Mouse (Mus musculus): ENCODE measurements around the gene Gramd1c. TPM values are rescaled to one million over a fixed set of nuclear protein-coding genes. Genes with fewer than 3 reads are reported as not detected.
A peak's percentile ranks its signal among the peaks of the same experiment; 100 is the strongest.

Gramd1c gene
- polyA plus RNA-seq, 1 experiment, result 1.5 TPM

DNA sequence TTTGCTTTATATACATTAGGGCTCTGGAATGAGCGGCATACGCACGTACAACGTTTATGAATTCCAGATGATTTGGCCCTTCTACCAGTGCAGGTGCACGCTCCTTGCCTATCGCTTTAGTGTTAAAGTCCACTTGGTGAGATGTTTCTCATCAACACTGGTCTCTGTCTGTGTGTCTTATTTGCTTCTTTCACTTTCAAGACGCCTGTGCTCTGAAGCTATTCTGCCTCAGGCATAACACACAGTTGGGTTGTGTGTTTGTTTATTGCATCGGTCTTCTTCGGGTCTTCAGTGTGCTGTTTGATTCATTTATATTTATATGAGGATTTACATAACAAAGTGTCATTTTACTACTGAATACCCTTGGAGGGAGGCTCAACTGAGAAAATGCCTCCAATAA is 36.3 kb downstream of the Gramd1c start:
- Histone ChIP-seq H3K36me3 (replicated peaks; ENCODE audit: low read length) (peaks cover 6% of the 10 kb centered on the region), H3K27me3 (replicated peaks) (no peaks in the 10 kb centered on the region)
- TF ChIP-seq GATA1 (IDR thresholded peaks at IDR 0.05; ENCODE audit: borderline replicate concordance, low read length) (no peak), FLI1 (IDR thresholded peaks at IDR 0.05; ENCODE audit: low read length) (no peak)

DNA sequence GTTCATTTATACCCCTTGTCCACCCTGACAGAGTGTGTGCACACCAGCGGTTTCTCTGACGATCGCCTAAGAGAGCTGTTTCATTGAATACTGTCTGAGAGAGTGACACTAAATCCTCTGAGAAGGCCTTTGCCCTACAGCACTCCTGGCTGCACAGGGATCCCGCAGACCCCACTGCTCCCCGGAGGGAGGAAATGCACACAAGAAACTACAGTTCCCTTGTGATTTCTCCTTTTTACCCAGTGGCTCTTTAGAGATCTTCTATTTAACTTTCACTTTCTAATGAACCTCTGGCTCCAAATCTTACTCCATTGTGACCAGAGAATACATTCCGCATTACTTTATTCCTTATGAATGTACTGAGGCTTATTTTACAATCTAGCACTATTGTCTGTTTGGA is 36.9 kb downstream of the Gramd1c start:
- H3K27me3 ChIP-seq (replicated peaks), result no peaks in the 10 kb centered on the region
- peaks cover 50% of the 10 kb centered on the region for H3K4me1 ChIP-seq
- no peaks in the 10 kb centered on the region for H3K9me3 ChIP-seq
- H3K36me3 ChIP-seq (replicated peaks; ENCODE audit: low read length), result peaks cover 6% of the 10 kb centered on the region
- H3K4me3 ChIP-seq (replicated peaks), result peak overlapping the region; percentile 79
- no peak for TF ChIP-seq FLI1 (IDR thresholded peaks at IDR 0.05; ENCODE audit: low read length)
- TF ChIP-seq GATA1 (IDR thresholded peaks at IDR 0.05; ENCODE audit: borderline replicate concordance, low read length), result no peak

More for the DNA sequence above, 36.3 kb downstream of the Gramd1c start:
- peak overlapping the region; percentile 73 for H3K4me3 ChIP-seq (replicated peaks)
- no peaks in the 10 kb centered on the region for H3K9me3 ChIP-seq
- H3K4me1 ChIP-seq, result peaks cover 52% of the 10 kb centered on the region

DNA sequence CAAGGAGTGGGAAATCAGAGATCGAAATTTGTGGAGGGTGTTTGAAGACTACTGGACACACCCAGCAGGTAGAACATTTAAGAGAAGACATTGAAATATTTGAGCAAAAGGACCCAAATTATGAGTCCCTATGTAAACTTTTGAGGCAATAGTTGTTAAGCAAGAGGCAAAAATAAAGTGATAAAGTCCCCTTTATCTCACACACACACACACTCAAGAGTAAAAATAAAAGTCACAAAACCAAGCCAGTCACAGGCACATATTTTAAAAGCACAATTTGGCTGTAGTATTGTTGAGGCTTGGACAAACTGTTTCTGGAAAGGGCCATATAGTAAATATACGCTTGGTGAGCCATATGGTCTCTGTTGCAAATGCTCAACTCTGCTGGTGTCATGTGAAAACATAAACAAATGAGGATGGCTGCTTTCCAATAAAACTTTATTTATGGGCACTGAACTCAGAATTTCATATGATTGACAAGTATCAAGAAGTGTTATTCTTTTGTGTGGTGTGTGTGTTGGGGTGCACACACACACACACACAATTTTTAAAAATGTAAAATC is 44.1 kb downstream of the Gramd1c start:
- H3K27me3 ChIP-seq (replicated peaks), result no peaks in the 10 kb centered on the region
- H3K4me1 ChIP-seq, result peaks cover 63% of the 10 kb centered on the region
- H3K36me3 ChIP-seq (replicated peaks; ENCODE audit: low read length), result peaks cover 3% of the 10 kb centered on the region
- TF ChIP-seq GATA1 (IDR thresholded peaks at IDR 0.05; ENCODE audit: borderline replicate concordance, low read length) (no peak), FLI1 (IDR thresholded peaks at IDR 0.05; ENCODE audit: low read length) (no peak)
- peak overlapping the region; percentile 85 for H3K4me3 ChIP-seq (replicated peaks)
- H3K9me3 ChIP-seq, result no peaks in the 10 kb centered on the region

DNA sequence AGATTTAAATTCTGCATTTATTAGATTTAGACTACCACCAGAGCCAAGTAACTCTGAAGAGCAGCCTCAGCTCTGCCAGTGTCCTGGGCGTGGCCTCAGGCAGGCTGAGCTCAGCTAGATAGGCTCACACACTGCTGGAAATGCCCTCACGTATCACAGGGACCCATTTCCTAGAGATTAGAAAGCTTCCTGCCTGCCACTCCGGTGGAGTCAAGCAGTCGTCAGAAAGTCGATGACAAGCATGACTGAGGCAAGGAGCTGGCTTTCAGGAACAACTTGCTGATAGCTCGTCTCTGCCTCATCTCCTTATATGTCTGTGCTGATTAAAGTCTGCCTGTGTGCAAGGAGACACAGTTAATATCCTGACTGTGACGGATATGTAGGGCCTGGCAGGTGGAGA is 44.8 kb downstream of the Gramd1c start:
- Histone ChIP-seq H3K4me3 (replicated peaks) (peak overlapping the region; percentile 85), H3K4me1 (peaks cover 63% of the 10 kb centered on the region), H3K9me3 (no peaks in the 10 kb centered on the region)

DNA sequence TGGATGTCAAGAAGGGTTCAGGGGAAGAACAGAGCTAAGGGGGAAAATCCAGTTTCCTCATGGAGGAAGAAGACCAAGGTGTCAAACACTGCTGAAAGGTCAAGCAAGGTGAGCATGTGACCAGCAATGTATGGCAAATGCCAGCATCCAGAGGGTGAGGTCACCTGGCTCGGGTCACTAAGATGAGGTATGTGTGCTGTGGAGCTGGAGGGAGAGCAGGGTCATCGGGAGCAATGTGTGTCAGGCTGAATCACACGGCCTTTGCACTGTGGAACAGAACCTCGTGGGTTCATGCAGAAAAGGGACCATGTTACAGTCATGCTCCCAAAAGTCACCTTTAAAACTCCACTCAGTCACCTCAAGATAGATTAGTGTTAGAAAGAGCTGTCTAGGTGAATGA is 45.4 kb downstream of the Gramd1c start:
- peaks cover 69% of the 10 kb centered on the region for H3K4me1 ChIP-seq
- TF ChIP-seq GATA1 (IDR thresholded peaks at IDR 0.05; ENCODE audit: borderline replicate concordance, low read length) (no peak), FLI1 (IDR thresholded peaks at IDR 0.05; ENCODE audit: low read length) (no peak)
- H3K4me3 ChIP-seq (replicated peaks), result peak overlapping the region; percentile 87
- H3K9me3 ChIP-seq, result no peaks in the 10 kb centered on the region
- no peaks in the 10 kb centered on the region for H3K27me3 ChIP-seq (replicated peaks)
- H3K36me3 ChIP-seq (replicated peaks; ENCODE audit: low read length), result peaks cover 8% of the 10 kb centered on the region

More for the DNA sequence above, 44.8 kb downstream of the Gramd1c start:
- Histone ChIP-seq H3K36me3 (replicated peaks; ENCODE audit: low read length) (peaks cover 2% of the 10 kb centered on the region), H3K27me3 (replicated peaks) (no peaks in the 10 kb centered on the region)
- TF ChIP-seq FLI1 (IDR thresholded peaks at IDR 0.05; ENCODE audit: low read length) (no peak), GATA1 (IDR thresholded peaks at IDR 0.05; ENCODE audit: borderline replicate concordance, low read length) (peak; percentile 57; the same call in 1 of the 3 replicates)

DNA sequence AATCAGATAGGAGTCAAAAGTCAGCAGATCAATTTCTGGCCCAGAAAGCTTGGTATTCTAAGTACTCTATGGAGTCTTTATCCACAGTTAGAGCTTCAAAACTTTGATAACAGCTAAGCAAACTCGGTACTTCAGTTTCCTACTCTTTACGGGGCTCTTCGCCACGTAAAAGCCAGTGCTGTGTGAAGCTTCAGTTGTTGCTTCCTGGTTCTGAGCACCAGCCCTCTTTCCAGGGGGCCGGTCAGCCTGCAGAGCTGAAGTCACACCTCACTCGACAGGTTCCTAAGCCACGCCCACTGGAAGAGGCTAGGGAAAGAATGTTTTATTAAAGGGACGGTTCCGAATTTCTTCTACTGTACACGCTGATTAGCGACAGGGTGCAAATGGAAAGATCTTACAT is 47.0 kb downstream of the Gramd1c start:
- peaks cover 76% of the 10 kb centered on the region for H3K4me1 ChIP-seq
- no peak for TF ChIP-seq GATA1 (IDR thresholded peaks at IDR 0.05; ENCODE audit: borderline replicate concordance, low read length)
- no peak for TF ChIP-seq FLI1 (IDR thresholded peaks at IDR 0.05; ENCODE audit: low read length)
- H3K27me3 ChIP-seq (replicated peaks), result no peaks in the 10 kb centered on the region
- peak overlapping the region; percentile 90 for H3K4me3 ChIP-seq (replicated peaks)
- H3K36me3 ChIP-seq (replicated peaks; ENCODE audit: low read length), result peaks cover 24% of the 10 kb centered on the region
- H3K9me3 ChIP-seq, result no peaks in the 10 kb centered on the region

DNA sequence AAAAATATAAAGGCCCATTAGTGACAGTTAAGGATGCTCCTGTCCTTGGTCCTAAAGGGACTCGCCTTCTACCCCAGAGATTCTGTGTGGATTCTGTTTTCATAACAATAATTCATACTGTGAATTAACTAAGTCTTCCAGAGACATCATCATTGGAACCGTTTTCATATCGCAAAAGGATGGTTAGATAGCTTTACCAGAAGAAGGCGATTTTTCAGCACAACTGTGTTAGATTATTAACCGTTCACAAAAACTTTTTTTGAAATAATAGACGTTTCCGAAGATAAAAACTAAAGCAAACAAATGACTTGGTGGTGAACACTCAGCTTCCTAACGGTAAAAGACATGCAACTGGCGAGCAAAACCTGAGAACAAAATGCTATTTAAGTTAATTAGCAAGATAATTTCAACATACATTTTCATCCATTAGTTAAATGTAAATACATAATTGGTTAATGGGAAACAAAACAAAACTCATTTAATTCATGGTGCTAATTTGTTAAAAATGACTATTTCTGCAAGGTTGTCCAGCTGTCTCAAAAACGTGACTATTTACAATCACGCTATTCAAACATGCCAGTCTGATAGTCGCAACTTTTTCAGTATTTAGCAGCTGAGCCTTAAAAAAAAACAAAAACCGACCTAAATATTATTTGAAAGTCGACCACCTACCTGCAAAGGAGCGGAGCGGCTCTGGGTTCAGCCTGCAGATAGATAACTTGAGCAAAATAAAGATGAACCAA is 47.6 kb downstream of the Gramd1c start:
- TF ChIP-seq GATA1 (IDR thresholded peaks at IDR 0.05; ENCODE audit: borderline replicate concordance, low read length) (no peak), FLI1 (IDR thresholded peaks at IDR 0.05; ENCODE audit: low read length) (no peak)
- Histone ChIP-seq H3K9me3 (no peaks in the 10 kb centered on the region), H3K27me3 (replicated peaks) (no peaks in the 10 kb centered on the region), H3K4me1 (peaks cover 76% of the 10 kb centered on the region), H3K36me3 (replicated peaks; ENCODE audit: low read length) (peaks cover 30% of the 10 kb centered on the region), H3K4me3 (replicated peaks) (peak overlapping the region; percentile 90)

DNA sequence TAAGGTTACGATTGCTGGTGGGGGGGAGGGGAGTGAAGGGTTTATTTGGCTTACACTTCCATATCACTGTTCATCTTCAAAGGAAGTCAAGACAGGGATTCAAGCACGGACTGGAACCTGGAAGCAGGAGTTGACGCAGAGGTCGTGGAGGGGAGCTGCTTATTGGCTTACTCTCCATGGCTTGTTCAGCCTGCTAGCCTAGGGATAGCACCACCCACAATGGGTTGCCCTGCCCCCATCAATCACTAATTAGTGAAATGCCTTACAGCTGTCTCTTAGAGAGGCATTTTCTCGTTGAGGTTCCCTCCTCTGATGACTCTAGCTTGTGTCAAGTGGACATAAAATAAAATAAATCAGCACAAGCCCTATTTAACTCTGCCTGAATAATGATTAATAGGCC is 52.1 kb downstream of the Gramd1c start:
- H3K4me1 ChIP-seq, result peaks cover 39% of the 10 kb centered on the region
- H3K36me3 ChIP-seq (replicated peaks; ENCODE audit: low read length), result peaks cover 73% of the 10 kb centered on the region
- no peak for TF ChIP-seq GATA1 (IDR thresholded peaks at IDR 0.05; ENCODE audit: borderline replicate concordance, low read length)
- no peak for TF ChIP-seq FLI1 (IDR thresholded peaks at IDR 0.05; ENCODE audit: low read length)
- H3K27me3 ChIP-seq (replicated peaks), result no peaks in the 10 kb centered on the region
- H3K9me3 ChIP-seq, result no peaks in the 10 kb centered on the region
- no peak overlapping the region for H3K4me3 ChIP-seq (replicated peaks)

DNA sequence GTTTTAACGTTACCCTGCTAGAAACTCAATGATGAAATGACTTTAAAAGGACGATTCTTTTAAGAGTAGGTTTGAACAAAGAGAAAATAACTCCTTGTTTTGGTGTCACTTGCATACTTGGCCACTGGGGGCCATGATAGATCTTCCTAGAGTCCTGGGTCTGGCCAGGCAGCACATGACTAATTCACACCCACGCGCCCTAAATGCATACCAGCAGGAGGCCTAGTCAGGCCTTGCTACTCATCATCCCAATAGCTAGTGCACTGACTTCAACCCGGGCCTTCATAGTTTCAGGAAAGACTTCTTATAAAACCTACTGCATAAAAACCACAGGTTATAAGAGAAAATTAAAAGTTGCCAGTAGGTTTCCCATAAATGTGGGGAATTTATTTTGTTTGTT is 61.1 kb downstream of the Gramd1c start:
- peaks cover 10% of the 10 kb centered on the region for H3K4me1 ChIP-seq
- H3K4me3 ChIP-seq (replicated peaks), result no peak overlapping the region
- peaks cover 98% of the 10 kb centered on the region for H3K36me3 ChIP-seq (replicated peaks; ENCODE audit: low read length)
- no peak for TF ChIP-seq FLI1 (IDR thresholded peaks at IDR 0.05; ENCODE audit: low read length)
- TF ChIP-seq GATA1 (IDR thresholded peaks at IDR 0.05; ENCODE audit: borderline replicate concordance, low read length), result no peak
- H3K9me3 ChIP-seq, result no peaks in the 10 kb centered on the region
- H3K27me3 ChIP-seq (replicated peaks), result no peaks in the 10 kb centered on the region

DNA sequence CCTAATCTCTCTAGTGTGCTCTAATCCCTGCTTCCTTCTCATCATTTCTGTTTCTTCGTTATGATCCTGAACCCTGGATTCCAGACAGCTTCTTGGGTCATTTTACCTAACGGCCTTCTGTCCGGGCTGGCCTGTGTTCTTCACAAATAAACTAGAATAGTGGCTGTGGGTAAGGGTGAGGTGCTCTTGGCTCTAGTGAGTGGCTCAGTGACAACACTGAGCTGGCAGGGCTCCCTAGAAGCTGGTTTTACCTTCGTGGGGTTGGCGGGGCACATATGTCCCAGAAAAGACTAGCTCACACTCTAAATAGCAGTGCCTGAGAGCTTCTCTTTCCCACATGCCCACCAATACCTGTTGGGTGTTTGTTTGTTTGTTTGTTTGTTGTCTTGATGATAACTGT is 63.6 kb downstream of the Gramd1c start:
- H3K27me3 ChIP-seq (replicated peaks), result no peaks in the 10 kb centered on the region
- H3K4me1 ChIP-seq, result peaks cover 12% of the 10 kb centered on the region
- H3K4me3 ChIP-seq (replicated peaks), result no peak overlapping the region
- peaks cover 98% of the 10 kb centered on the region for H3K36me3 ChIP-seq (replicated peaks; ENCODE audit: low read length)
- TF ChIP-seq FLI1 (IDR thresholded peaks at IDR 0.05; ENCODE audit: low read length) (no peak), GATA1 (IDR thresholded peaks at IDR 0.05; ENCODE audit: borderline replicate concordance, low read length) (no peak)
- no peaks in the 10 kb centered on the region for H3K9me3 ChIP-seq

Data from megakaryocyte, embryonic 14.5 days (primary cell).